Mouse (Mus musculus) olfactory bulb, adult 2 months (tissue): ENCODE results near the gene Mdfi.

Source experiments
- CTCF ChIP-seq: fragments of 200-500 bp; IDR thresholded peaks from 2 replicates; pipeline ENCODE4 v1.5.1; 2012; ENCODE audit warnings: low read depth, mild to moderate bottlenecking, low read length, moderate library complexity; ENCODE audit not compliant: insufficient read depth
- POLR2A ChIP-seq: fragments of 200-500 bp; IDR thresholded peaks from 2 replicates; pipeline ENCODE4 v1.6.1; 2012; ENCODE audit warnings: mild to moderate bottlenecking, low read depth, low read length, moderate library complexity; ENCODE audit not compliant: insufficient read depth

DNA sequence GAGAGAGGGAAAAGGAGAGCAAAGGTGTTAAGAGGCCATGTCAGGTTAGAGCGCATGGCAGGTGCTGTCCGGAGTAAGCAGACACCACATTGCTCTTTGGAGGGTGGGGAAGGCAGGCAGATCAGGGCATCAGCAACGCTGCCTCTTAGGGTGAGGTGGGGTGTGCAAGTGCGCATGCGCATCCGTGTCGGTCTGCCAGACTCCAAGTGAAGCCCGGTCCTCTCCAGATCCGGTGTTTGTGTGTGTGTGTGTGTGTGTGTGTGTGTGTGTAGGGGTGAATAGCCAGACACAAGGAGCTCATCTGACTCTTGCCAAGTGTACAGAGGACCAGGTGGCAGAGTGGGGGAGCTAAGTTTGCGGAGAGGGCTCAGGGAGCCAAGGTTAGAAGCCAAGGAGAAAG lies 31.5 kb upstream of the Mdfi start:
- no peak for TF ChIP-seq POLR2A
- no peak for TF ChIP-seq CTCF
